Mouse (Mus musculus) liver, adult (tissue): ENCODE measurements around the gene Pak3.

Source experiments
- GATA4 ChIP-seq: IDR thresholded peaks from 2 replicates; pipeline ENCODE4 v1.6.1; 2014; ENCODE audit warnings: mild to moderate bottlenecking, low read length; ENCODE audit not compliant: insufficient replicate concordance

Pak3 gene

GRCm38 (mm10) chrX:143818961-143819360 lies 300.6 kb downstream of the Pak3 start:
- TF ChIP-seq GATA4: no peak

- no peak for TF ChIP-seq GATA4
Observed at GRCm38 (mm10) chrX:143826521-143826920, 308.1 kb downstream of the Pak3 start.

- TF ChIP-seq GATA4: no peak
Observed at GRCm38 (mm10) chrX:143827212-143827611, 308.8 kb downstream of the Pak3 start, which contains the start of gene Capn6. Gene Capn6 (minus strand): TSS chrX:143827414.

- TF ChIP-seq GATA4: no peak
Observed at GRCm38 (mm10) chrX:143846637-143847036, 328.2 kb downstream of the Pak3 start.
